Mouse (Mus musculus) left cerebral cortex, adult 9 months (tissue): ENCODE measurements around the gene Cacybp.

ENCODE experiments used
- DNase-seq, 2 experiments: peaks; one replicate each; pipeline ENCODE4 v3.0.0; 2022; ENCODE audit warnings: low spot score in 2 of 2

Cacybp gene

GRCm38 (mm10) chr1:160212703-160213669 is at the start of gene Cacybp:
TSS of gene Cacybp (minus strand) at chr1:160212875.
- DNase-seq = peak; percentile 99 to 100

GRCm38 (mm10) chr1:160262415-160262814 is 49.7 kb upstream of the Cacybp start:
- no peak for DNase-seq

GRCm38 (mm10) chr1:160261849-160262248 is 49.2 kb upstream of the Cacybp start:
- no peak for DNase-seq

- no peak for DNase-seq
These were observed 47.9 kb upstream of the Cacybp start for GRCm38 (mm10) chr1:160260605-160261004.

GRCm38 (mm10) chr1:160259884-160260283 is 47.2 kb upstream of the Cacybp start:
- peak in 1 of 2 experiments; percentile 28 for DNase-seq

- no peak for DNase-seq
These were observed 40.4 kb upstream of the Cacybp start for GRCm38 (mm10) chr1:160253108-160253507.

GRCm38 (mm10) chr1:160251388-160252007 is 38.8 kb upstream of the Cacybp start:
- no peak for DNase-seq

- DNase-seq = no peak
These were observed 38.1 kb upstream of the Cacybp start for GRCm38 (mm10) chr1:160250782-160251181.

- DNase-seq = no peak
These were observed 37.1 kb upstream of the Cacybp start for GRCm38 (mm10) chr1:160249786-160250185.

GRCm38 (mm10) chr1:160247473-160247872 is 34.8 kb upstream of the Cacybp start:
- DNase-seq = no peak

- DNase-seq = peak; percentile 25 to 33
These were observed 34.2 kb upstream of the Cacybp start for GRCm38 (mm10) chr1:160246844-160247243.

- no peak for DNase-seq
These were observed 33.3 kb upstream of the Cacybp start for GRCm38 (mm10) chr1:160245954-160246353.

GRCm38 (mm10) chr1:160244689-160245088 is 32.0 kb upstream of the Cacybp start:
- no peak for DNase-seq

GRCm38 (mm10) chr1:160240091-160240490 is 27.4 kb upstream of the Cacybp start:
- DNase-seq = no peak

- no peak for DNase-seq
These were observed 26.3 kb upstream of the Cacybp start for GRCm38 (mm10) chr1:160238852-160239443.

- DNase-seq = no peak
These were observed 25.3 kb upstream of the Cacybp start for GRCm38 (mm10) chr1:160237981-160238380.

- DNase-seq = no peak
These were observed 21.2 kb upstream of the Cacybp start for GRCm38 (mm10) chr1:160233921-160234320.

- DNase-seq = no peak
These were observed 19.4 kb upstream of the Cacybp start for GRCm38 (mm10) chr1:160232113-160232512.

- DNase-seq = peak in 1 of 2 experiments; percentile 56
These were observed 18.3 kb upstream of the Cacybp start for GRCm38 (mm10) chr1:160231013-160231412.

- no peak for DNase-seq
These were observed 15.2 kb upstream of the Cacybp start for GRCm38 (mm10) chr1:160227850-160228249.

- no peak for DNase-seq
These were observed 14.5 kb upstream of the Cacybp start for GRCm38 (mm10) chr1:160227196-160227595.

GRCm38 (mm10) chr1:160224093-160224492 is 11.4 kb upstream of the Cacybp start:
- DNase-seq = no peak
